Mouse (Mus musculus) MEL (cell line): ENCODE measurements at regions not wholly inside any gene's neighbourhood (a gene's known extent, or its start where the extent isn't known, plus 50 kb on each side); places are given as distances from the start of the nearest gene placed in this dataset.

ENCODE experiments used
- CHD1 ChIP-seq: IDR thresholded peaks from 2 replicates; pipeline ENCODE4 v1.6.1; 2012; ENCODE audit warnings: low read depth, mild to moderate bottlenecking, inconsistent platforms, low read length, improper control_type of control experiment
- CHD2 ChIP-seq: IDR thresholded peaks from 2 replicates; pipeline ENCODE4 v1.6.1; 2011; ENCODE audit warnings: low read length, improper control_type of control experiment
- CTCF ChIP-seq, 3 experiments: IDR thresholded peaks in 2 of 3; conservative IDR thresholded peaks in 1 of 3; 2 replicates each; pipeline ENCODE4 v1.5.1; 2011 to 2012; ENCODE audit warnings: low read length in 3 of 3, low read depth in 2 of 3, mild to moderate bottlenecking in 2 of 3, improper control_type of control experiment in 1 of 3, inconsistent platforms in 1 of 3, mixed read lengths in 1 of 3, moderate library complexity in 1 of 3; ENCODE audit not compliant: control insufficient read depth in 1 of 3, insufficient read depth in 1 of 3, poor library complexity in 1 of 3, severe bottlenecking in 1 of 3
- EP300 ChIP-seq, 2 experiments: IDR thresholded peaks; 2 replicates each; pipeline ENCODE4 v1.6.1; 2011; ENCODE audit warnings: improper control_type of control experiment in 2 of 2, low read length in 2 of 2, low read depth in 1 of 2, mild to moderate bottlenecking in 1 of 2
- GABPA ChIP-seq: IDR thresholded peaks from 2 replicates; pipeline ENCODE4 v1.6.1; 2012; ENCODE audit warnings: low read depth, mild to moderate bottlenecking, inconsistent platforms, low read length, improper control_type of control experiment, moderate library complexity
- GATA1 ChIP-seq: IDR thresholded peaks from 2 replicates; pipeline ENCODE4 v1.6.1; 2011; ENCODE audit warnings: low read depth, low read length, improper control_type of control experiment
- HCFC1 ChIP-seq: IDR thresholded peaks from 2 replicates; pipeline ENCODE4 v1.6.1; 2012; ENCODE audit warnings: low read depth, mild to moderate bottlenecking, inconsistent platforms, low read length, improper control_type of control experiment, moderate library complexity
- MYC ChIP-seq: IDR thresholded peaks from 2 replicates; pipeline ENCODE4 v1.6.1; 2011; ENCODE audit warnings: low read depth, mild to moderate bottlenecking, low read length, improper control_type of control experiment, moderate library complexity
- POLR2AphosphoS2 ChIP-seq: IDR thresholded peaks from 2 replicates; pipeline ENCODE4 v1.6.1; 2011; ENCODE audit warnings: low read length, improper control_type of control experiment
- TCF12 ChIP-seq: IDR thresholded peaks from 2 replicates; pipeline ENCODE4 v1.6.1; 2014; ENCODE audit warnings: low read depth, mild to moderate bottlenecking, inconsistent platforms, low read length, improper control_type of control experiment, moderate library complexity
- USF1 ChIP-seq: IDR thresholded peaks from 2 replicates; pipeline ENCODE4 v1.6.1; 2014; ENCODE audit warnings: low read depth, mild to moderate bottlenecking, inconsistent platforms, low read length, improper control_type of control experiment, moderate library complexity
- ZC3H11A ChIP-seq: IDR thresholded peaks from 2 replicates; pipeline ENCODE4 v1.6.1; 2012; ENCODE audit warnings: low read depth, mild to moderate bottlenecking, inconsistent platforms, low read length, improper control_type of control experiment
- ZKSCAN1 ChIP-seq: IDR thresholded peaks from 2 replicates; pipeline ENCODE4 v1.6.1; 2012; ENCODE audit warnings: low read depth, mild to moderate bottlenecking, inconsistent platforms, low read length, improper control_type of control experiment, moderate library complexity
- ZNF384 ChIP-seq: IDR thresholded peaks from 2 replicates; pipeline ENCODE4 v1.6.1; 2012; ENCODE audit warnings: low read depth, mild to moderate bottlenecking, inconsistent platforms, low read length, improper control_type of control experiment

- TF ChIP-seq HCFC1 = no peak
- no peak for TF ChIP-seq ZC3H11A
- TF ChIP-seq TCF12 = no peak
- TF ChIP-seq CTCF (IDR thresholded peaks at IDR 0.05 in 2 of 3, conservative IDR thresholded peaks at IDR 0.05 in 1 of 3; ENCODE audit: control insufficient read depth in 1 of 3, insufficient read depth in 1 of 3, low read depth in 2 of 3, low read length in 3 of 3, poor library complexity in 1 of 3, severe bottlenecking in 1 of 3) = no peak
- TF ChIP-seq ZKSCAN1 = no peak
- TF ChIP-seq EP300 (IDR thresholded peaks at IDR 0.05; ENCODE audit: low read depth in 1 of 2, low read length in 2 of 2) = no peak
- no peak for TF ChIP-seq MYC
- no peak for TF ChIP-seq GATA1
- TF ChIP-seq GABPA = no peak
- TF ChIP-seq CHD2 = no peak
- no peak for TF ChIP-seq CHD1
- no peak for TF ChIP-seq USF1
- no peak for TF ChIP-seq POLR2AphosphoS2
- no peak for TF ChIP-seq ZNF384
Observed at GRCm38 (mm10) chr2:133400963-133401362, 151.0 kb upstream of the Bmp2 start.
